Mouse (Mus musculus) brain, embryonic 14.5 days (tissue): ENCODE results near the gene Zfp423. TPM values are rescaled to one million over a fixed set of nuclear protein-coding genes. Genes with fewer than 3 reads are reported as not detected.
A peak's percentile ranks its signal among the peaks of the same experiment; 100 is the strongest.

Source experiments
- DNase-seq: peaks from one replicate; pipeline ENCODE4 v3.0.0-alpha.2; 2011; ENCODE audit warnings: low read depth
- CTCF ChIP-seq: fragments of 200-500 bp; IDR thresholded peaks from 2 replicates; pipeline ENCODE4 v1.5.1; 2012; ENCODE audit warnings: inconsistent platforms, mild to moderate bottlenecking, moderate library complexity, borderline replicate concordance; ENCODE audit not compliant: insufficient read depth, insufficient read length; ENCODE audit errors: extremely low read depth
- POLR2A ChIP-seq: fragments of 200-500 bp; IDR thresholded peaks from 2 replicates; pipeline ENCODE4 v1.6.1; 2012; ENCODE audit warnings: mild to moderate bottlenecking, inconsistent platforms, borderline replicate concordance; ENCODE audit not compliant: poor library complexity, insufficient read depth, insufficient read length, severe bottlenecking; ENCODE audit errors: extremely low read depth
- polyA plus RNA-seq: library from polyadenylated mRNA; depleted of rRNA; stranded (reverse); fragments of >200 nt; gene quantifications from 2 replicates; pipeline ENCODE4 v1.2.3, GENCODE M21; 2012

Gene Zfp423
- polyA plus RNA-seq, 1 experiment: 113 TPM

GRCm38 (mm10) chr8:87943651-87944091 is 15.7 kb downstream of the Zfp423 start:
- TF ChIP-seq CTCF (no peak), POLR2A (no peak)
- DNase-seq: peak; percentile 59

- DNase-seq: no peak
Observed at GRCm38 (mm10) chr8:87940646-87941045, 18.7 kb downstream of the Zfp423 start.

GRCm38 (mm10) chr8:87939308-87939936 is 20.0 kb downstream of the Zfp423 start:
- DNase-seq: no peak
- TF ChIP-seq CTCF: no peak
- TF ChIP-seq POLR2A: no peak

More at GRCm38 (mm10) chr8:87940646-87941045, 18.7 kb downstream of the Zfp423 start:
- TF ChIP-seq POLR2A: no peak
- TF ChIP-seq CTCF: no peak

GRCm38 (mm10) chr8:87938351-87939232 is 20.8 kb downstream of the Zfp423 start:
- no peak for TF ChIP-seq CTCF
- no peak for TF ChIP-seq POLR2A
- DNase-seq: peak; percentile 85

DNA sequence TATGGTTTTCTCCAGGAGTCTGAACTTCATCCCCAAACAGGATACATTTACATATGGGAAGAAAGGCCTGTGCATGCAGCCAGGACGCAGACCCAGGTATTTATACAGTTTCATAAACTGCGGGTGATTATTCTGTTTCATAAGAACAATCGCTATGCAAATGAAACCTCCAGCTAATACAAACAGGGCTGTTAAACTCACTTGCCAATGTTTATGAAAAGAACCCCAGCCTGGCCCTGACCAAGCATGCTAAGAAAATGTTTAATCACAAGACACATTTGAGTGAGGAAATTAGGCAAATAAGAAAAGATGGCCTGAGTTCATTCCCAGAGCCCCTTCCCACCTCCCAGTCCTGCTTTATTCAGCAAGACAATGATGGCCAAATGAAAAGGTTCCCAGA is 22.2 kb downstream of the Zfp423 start:
- peak; percentile 87 for DNase-seq
- no peak for TF ChIP-seq CTCF
- no peak for TF ChIP-seq POLR2A

- TF ChIP-seq POLR2A: no peak
- TF ChIP-seq CTCF: no peak
Observed at GRCm38 (mm10) chr8:87935088-87935680, 24.2 kb downstream of the Zfp423 start.

DNA sequence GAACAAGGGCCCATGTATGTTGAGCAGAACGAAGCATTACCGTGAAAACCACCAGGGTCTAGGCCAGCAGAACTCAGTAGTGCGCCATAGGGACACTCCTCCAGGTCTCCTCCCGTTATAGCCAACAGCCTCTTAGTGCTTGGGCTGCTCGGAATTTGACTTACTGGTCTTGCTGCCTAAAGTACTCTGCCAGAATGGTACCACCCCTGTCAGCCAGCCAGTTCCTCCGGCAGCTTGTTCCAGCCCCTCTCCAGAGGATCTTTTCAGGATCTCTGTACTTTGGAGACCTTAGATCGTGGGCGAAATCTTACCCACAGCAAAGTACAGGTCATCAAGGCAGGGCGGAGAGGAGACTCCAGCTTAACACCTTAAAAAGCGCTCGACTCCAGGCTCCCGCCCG is 25.2 kb downstream of the Zfp423 start:
- DNase-seq: no peak
- TF ChIP-seq POLR2A: no peak
- TF ChIP-seq CTCF: no peak

More at GRCm38 (mm10) chr8:87935088-87935680, 24.2 kb downstream of the Zfp423 start:
- DNase-seq: no peak

GRCm38 (mm10) chr8:87933752-87934151 is 25.6 kb downstream of the Zfp423 start:
- DNase-seq: no peak
- no peak for TF ChIP-seq CTCF
- no peak for TF ChIP-seq POLR2A

DNA sequence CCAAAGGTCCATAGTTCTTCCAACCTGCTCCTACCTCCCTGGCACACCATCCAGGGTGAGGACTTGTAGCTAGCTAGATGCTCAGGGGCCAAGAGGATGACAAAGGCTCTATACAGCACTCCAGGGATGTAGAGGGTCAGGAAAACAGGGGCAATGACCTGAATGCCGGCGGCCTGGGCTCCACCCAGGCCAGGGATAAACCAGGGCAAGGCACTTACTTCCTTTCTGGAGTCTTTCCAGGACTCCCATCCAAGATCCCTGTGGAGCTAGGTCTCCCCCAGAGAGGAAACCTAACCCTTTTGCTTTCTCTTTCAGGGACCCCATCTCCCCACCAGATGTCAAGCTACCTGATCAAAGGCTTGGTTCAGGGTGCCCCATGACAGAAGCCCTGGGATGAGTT is 30.5 kb downstream of the Zfp423 start:
- DNase-seq: no peak
- TF ChIP-seq POLR2A: no peak
- no peak for TF ChIP-seq CTCF

DNA sequence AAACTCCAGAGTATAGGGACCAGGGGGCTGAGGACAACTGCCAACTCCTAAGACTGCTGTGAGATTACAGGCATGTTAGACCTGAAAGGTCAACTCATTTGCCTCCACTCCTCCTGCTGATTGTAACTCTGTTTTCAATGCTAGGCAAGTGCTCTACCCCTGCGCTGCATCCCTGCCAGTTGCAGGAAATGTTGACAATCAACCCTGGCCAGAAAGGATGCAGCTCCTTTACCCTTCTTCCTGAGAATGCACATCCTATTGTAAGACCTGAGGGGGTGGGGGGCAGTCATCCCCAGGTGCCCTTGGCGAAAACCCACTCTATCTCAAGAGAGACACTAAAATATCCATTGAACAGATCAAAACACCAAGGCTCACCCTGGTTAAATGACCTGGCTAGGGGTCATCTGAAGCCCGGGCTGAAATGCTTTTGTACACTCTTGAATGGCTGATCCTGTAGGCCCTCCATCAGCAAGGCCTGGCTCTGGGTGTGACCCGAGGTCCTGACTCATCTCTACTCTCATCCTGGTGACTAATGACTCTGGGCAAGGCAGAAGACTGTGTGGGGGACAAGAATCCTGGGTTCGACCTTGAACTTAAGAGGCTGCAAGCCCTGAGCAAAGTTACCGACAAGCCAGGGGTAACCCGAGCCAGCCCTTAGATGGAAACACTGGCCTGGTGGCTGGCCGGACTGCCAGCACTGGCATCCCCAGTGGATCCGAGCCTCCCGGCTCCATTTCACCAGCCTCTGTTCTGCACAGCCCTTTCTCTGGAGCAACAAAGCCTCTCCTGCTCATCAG is 32.2 kb downstream of the Zfp423 start:
- DNase-seq: no peak
- TF ChIP-seq CTCF (no peak), POLR2A (no peak)

GRCm38 (mm10) chr8:87926098-87926890 is 33.1 kb downstream of the Zfp423 start:
- DNase-seq: no peak
- TF ChIP-seq CTCF: no peak
- TF ChIP-seq POLR2A: no peak
